Mouse (Mus musculus): ENCODE measurements around the gene Rad51b. TPM values are rescaled to one million over a fixed set of nuclear protein-coding genes. Genes with fewer than 3 reads are reported as not detected.

The Rad51b gene
- total and polyA plus RNA-seq, 3 experiments = 6.5 to 8.6 (median 8.5) TPM

DNA sequence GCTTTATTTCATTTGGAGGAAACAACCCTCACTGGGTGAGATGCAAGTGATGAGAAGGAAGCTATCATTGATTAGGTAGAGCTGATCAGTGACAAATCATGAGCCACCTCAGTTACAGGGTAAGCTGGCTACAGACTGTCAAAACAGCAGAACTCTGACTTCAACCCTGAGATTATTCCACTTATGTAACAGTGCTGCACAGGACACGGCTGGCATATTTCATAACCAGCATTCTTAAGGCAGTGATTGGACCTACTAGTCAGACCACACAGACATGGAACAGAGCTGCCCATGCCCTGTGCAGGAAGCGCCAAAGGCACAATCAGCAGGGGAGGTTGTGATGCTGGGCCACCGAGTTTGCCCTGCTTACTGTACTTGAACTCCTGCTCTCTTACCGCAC, 155.8 kb downstream of the Rad51b start:
- H3K79me2 ChIP-seq (replicated peaks; ENCODE audit: control insufficient read depth, extremely low read depth, insufficient read depth, poor library complexity, severe bottlenecking) = no peaks in the 10 kb centered on the region
- H3K27me3 ChIP-seq (replicated peaks) = no peaks in the 10 kb centered on the region
- no peak overlapping the region for H3K27ac ChIP-seq (ENCODE audit: insufficient read depth, low read depth)
- TF ChIP-seq ZC3H11A (IDR thresholded peaks at IDR 0.05; ENCODE audit: low read depth, low read length) = no peak
- no peak for TF ChIP-seq MXI1 (IDR thresholded peaks at IDR 0.05; ENCODE audit: low read depth, low read length)
- TF ChIP-seq GABPA (IDR thresholded peaks at IDR 0.05; ENCODE audit: insufficient replicate concordance, low read depth, low read length) = no peak
- TF ChIP-seq MAX (IDR thresholded peaks at IDR 0.05; ENCODE audit: low read length) = no peak
- TF ChIP-seq TBP (conservative IDR thresholded peaks at IDR 0.05; ENCODE audit: low read depth, low read length) = no peak
- TF ChIP-seq MAFK (IDR thresholded peaks at IDR 0.05; ENCODE audit: insufficient replicate concordance, low read length) = no peak
- H3K36me3 ChIP-seq (replicated peaks in 1 of 2; ENCODE audit: control insufficient read depth in 1 of 2, insufficient read depth in 1 of 2, low read length in 1 of 2) = peaks cover 0 to 3% of the 10 kb centered on the region in 2 experiments
- no peak overlapping the region for H3K4me3 ChIP-seq (replicated peaks in 1 of 3; ENCODE audit: low read depth in 2 of 3, low read length in 2 of 3, poor library complexity in 1 of 3)
- dilution Hi-C loops (cut with MboI; ENCODE audit: extremely low pct_ligation_motif_present, extremely low pct_unique_long_range_greater_than_20kb, low sequenced_read_pairs) (no loop called here), in situ Hi-C loops (cut with MboI; ENCODE audit: low pct_ligation_motif_present, low pct_unique_long_range_greater_than_20kb, low sequenced_read_pairs) (no loop called here)
- no peak for DNase-seq (ENCODE audit: extremely low read depth)
- H3K9ac ChIP-seq (ENCODE audit: insufficient read depth, low read depth) = no peak overlapping the region
- H3K4me2 ChIP-seq (ENCODE audit: insufficient read depth, low read depth, poor library complexity, severe bottlenecking) = no peak overlapping the region
- no peaks in the 10 kb centered on the region; a peak in 1 of 4 replicates for H3K4me1 ChIP-seq (ENCODE audit: control insufficient read depth in 1 of 2, insufficient read depth in 2 of 2)
- H3K9me3 ChIP-seq (replicated peaks; ENCODE audit: low read length) = no peaks in the 10 kb centered on the region

DNA sequence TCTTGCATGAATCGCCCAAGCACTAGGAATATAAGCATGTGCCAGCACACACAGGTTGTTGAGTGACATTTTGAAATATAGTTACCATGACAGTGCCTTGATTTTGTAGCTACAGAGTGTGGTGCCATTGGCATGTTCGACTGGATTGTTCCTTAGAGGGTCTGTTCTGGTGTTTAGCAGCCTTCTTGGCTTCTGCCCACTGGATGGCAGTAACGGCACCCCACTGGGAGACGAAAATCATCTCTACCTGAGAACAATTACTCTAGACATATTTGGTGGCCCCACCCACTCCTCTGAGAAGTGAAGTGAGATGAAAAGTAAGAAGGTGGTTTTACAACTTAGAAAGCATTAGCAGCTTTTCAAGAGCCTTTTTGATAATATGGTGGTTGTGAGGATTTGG, 156.9 kb downstream of the Rad51b start:
- H3K4me2 ChIP-seq (ENCODE audit: insufficient read depth, low read depth, poor library complexity, severe bottlenecking) = no peak overlapping the region
- no peaks in the 10 kb centered on the region for H3K27me3 ChIP-seq (replicated peaks)
- no peak overlapping the region for H3K4me3 ChIP-seq (replicated peaks in 1 of 3; ENCODE audit: low read depth in 2 of 3, low read length in 2 of 3, poor library complexity in 1 of 3)
- no peak overlapping the region for H3K27ac ChIP-seq (ENCODE audit: insufficient read depth, low read depth)
- H3K9me3 ChIP-seq (replicated peaks; ENCODE audit: low read length) = no peaks in the 10 kb centered on the region
- dilution Hi-C loops (cut with MboI; ENCODE audit: extremely low pct_ligation_motif_present, extremely low pct_unique_long_range_greater_than_20kb, low sequenced_read_pairs) (no loop called here), in situ Hi-C loops (cut with MboI; ENCODE audit: low pct_ligation_motif_present, low pct_unique_long_range_greater_than_20kb, low sequenced_read_pairs) (no loop called here)
- no peak overlapping the region for H3K9ac ChIP-seq (ENCODE audit: insufficient read depth, low read depth)
- TF ChIP-seq BHLHE40 (IDR thresholded peaks at IDR 0.05; ENCODE audit: low read depth, low read length) = no peak
- TF ChIP-seq SIN3A (IDR thresholded peaks at IDR 0.05; ENCODE audit: low read length) = no peak
- TF ChIP-seq JUN (IDR thresholded peaks at IDR 0.05; ENCODE audit: insufficient read depth, low read depth, low read length) = no peak
- no peak for TF ChIP-seq JUND (conservative IDR thresholded peaks at IDR 0.05; ENCODE audit: low read depth, low read length)
- peak; percentile 51 for TF ChIP-seq RAD21 (IDR thresholded peaks at IDR 0.05; ENCODE audit: low read depth, low read length)
- peak; percentile 42 for TF ChIP-seq SMC3 (IDR thresholded peaks at IDR 0.05; ENCODE audit: low read depth, low read length)
- peak in 1 of 2 experiments; percentile 46; a peak in 2 of 4 replicates for TF ChIP-seq CTCF (conservative IDR thresholded peaks at IDR 0.05 in 1 of 2, IDR thresholded peaks at IDR 0.05 in 1 of 2; ENCODE audit: low read depth in 2 of 2, low read length in 2 of 2)
- no peaks in the 10 kb centered on the region for H3K79me2 ChIP-seq (replicated peaks; ENCODE audit: control insufficient read depth, extremely low read depth, insufficient read depth, poor library complexity, severe bottlenecking)
- no peak for DNase-seq (ENCODE audit: extremely low read depth)
- peaks cover 0 to 3% of the 10 kb centered on the region in 2 experiments for H3K36me3 ChIP-seq (replicated peaks in 1 of 2; ENCODE audit: control insufficient read depth in 1 of 2, insufficient read depth in 1 of 2, low read length in 1 of 2)
- no peaks in the 10 kb centered on the region; a peak in 1 of 4 replicates for H3K4me1 ChIP-seq (ENCODE audit: control insufficient read depth in 1 of 2, insufficient read depth in 2 of 2)
